Mouse (Mus musculus) stomach, postnatal 0 days (tissue): ENCODE data around the gene Ctr9. TPM values are rescaled to one million over a fixed set of nuclear protein-coding genes. Genes with fewer than 3 reads are reported as not detected.
A peak's percentile ranks its signal among the peaks of the same experiment; 100 is the strongest.

Source experiments
- ATAC-seq: fragments of 200-750 bp; cut with Nextera tagmentation; 2 replicates; pipeline ENCODE4 v1.8.0; 2017; ENCODE audit not compliant: low FRiP score, low TSS enrichment
- DNase-seq: peaks from one replicate; pipeline ENCODE4 v3.0.0-alpha.2; 2016; ENCODE audit warnings: low spot score
- H3K27ac ChIP-seq: fragments of 300-500 bp; sonication (generic); replicated peaks from 2 replicates; pipeline ENCODE4 v1.5.1; 2014; ENCODE audit warnings: mild to moderate bottlenecking, control low read depth
- H3K27me3 ChIP-seq: fragments of 300-500 bp; sonication (generic); 2 replicates; pipeline ENCODE4 v1.6.1; 2014; ENCODE audit warnings: low read length; ENCODE audit not compliant: control insufficient read depth, insufficient read depth
- H3K36me3 ChIP-seq: fragments of 300-500 bp; sonication (generic); 2 replicates; pipeline ENCODE4 v1.6.1; 2014; ENCODE audit warnings: low read length, mixed read lengths; ENCODE audit not compliant: control insufficient read depth, insufficient read depth
- H3K4me1 ChIP-seq: fragments of 300-500 bp; sonication (generic); replicated peaks from 2 replicates; pipeline ENCODE4 v1.6.1; 2014; ENCODE audit warnings: antibody characterized with exemption; ENCODE audit not compliant: control insufficient read depth, insufficient read depth
- H3K4me2 ChIP-seq: fragments of 300-500 bp; sonication (generic); replicated peaks from 2 replicates; pipeline ENCODE4 v1.6.1; 2014; ENCODE audit warnings: low read depth, mild to moderate bottlenecking, control low read depth, moderate library complexity
- H3K4me3 ChIP-seq: fragments of 300-500 bp; sonication (generic); 2 replicates; pipeline ENCODE4 v1.5.1; 2014; ENCODE audit warnings: low read depth, low read length, control low read depth
- H3K9ac ChIP-seq: fragments of 300-500 bp; sonication (generic); 2 replicates; pipeline ENCODE4 v1.6.1; 2014; ENCODE audit warnings: mild to moderate bottlenecking, low read length, control low read depth, mixed read lengths
- H3K9me3 ChIP-seq: fragments of 300-500 bp; sonication (generic); 2 replicates; pipeline ENCODE4 v1.6.1; 2016; ENCODE audit warnings: low read length; ENCODE audit not compliant: control insufficient read depth
- CTCF ChIP-seq: IDR thresholded peaks from 2 replicates; pipeline ENCODE4 v1.5.1; 2016; ENCODE audit warnings: antibody characterized with exemption, low read depth, mild to moderate bottlenecking, moderate library complexity
- EP300 ChIP-seq: optimal IDR thresholded peaks from 2 replicates; pipeline ENCODE3; 2016; ENCODE audit warnings: antibody characterized with exemption
- WGBS: fragments of 180-500 bp; shearing (Covaris S2); extraction: QIAGEN DNeasy Blood & Tissue Kit; methylation state at CpG from one replicate; pipeline ENCODE4 v1.1.7; 2014; 5-methylcytosine and 5-hydroxymethylcytosine counted together
- polyA plus RNA-seq: library from polyadenylated mRNA; unstranded; fragments of >200 nt; fragmentation: Nextera tagmentation; extraction: Ambion mirVana; gene quantifications from 2 replicates; pipeline ENCODE4 v1.2.1, GENCODE M21; 2015

Ctr9 gene
- polyA plus RNA-seq, 1 experiment from 2014 or later: 26.4 TPM

DNA sequence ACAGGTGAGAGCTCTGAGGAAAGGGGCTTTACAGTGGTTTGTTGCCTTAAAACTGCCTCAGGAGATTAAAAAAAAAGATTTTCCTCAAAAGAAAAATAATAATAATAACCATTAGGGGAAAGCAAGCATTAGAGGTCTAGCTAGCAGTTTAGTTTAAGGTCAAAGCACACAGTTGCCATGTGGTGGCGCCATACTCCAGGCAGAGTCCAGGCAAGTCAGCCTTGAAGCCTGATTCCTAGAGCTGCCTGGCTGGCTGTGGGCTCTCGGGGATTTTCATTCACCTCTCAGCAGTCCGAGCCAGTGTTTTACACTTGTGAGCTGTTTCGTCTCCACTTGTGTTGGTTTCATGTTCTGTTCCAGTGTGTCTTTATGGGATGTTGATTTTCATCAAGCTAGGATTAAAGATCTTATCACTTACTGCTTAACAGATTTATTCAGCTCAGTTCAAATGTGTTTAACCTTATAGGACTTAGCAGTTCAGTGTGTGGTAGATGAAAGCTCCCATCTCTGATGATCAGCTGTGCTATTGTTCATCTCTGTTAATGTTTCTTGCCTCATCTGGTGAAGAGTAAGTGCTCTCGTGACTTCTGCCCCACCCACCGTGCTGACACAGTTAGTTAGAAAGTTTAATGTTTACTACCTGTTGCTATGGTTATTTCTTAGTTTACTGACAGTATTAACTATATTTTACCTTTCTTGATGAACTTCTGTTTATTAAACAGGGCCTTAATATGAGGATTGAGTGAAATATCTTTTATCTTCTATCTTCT lies 21.1 kb downstream of the Ctr9 start:
- no peak overlapping the region for H3K4me2 ChIP-seq
- no peak overlapping the region for H3K27ac ChIP-seq
- peaks cover 24% of the 10 kb centered on the region for H3K36me3 ChIP-seq
- ATAC-seq (peak; percentile 71; the same call in 1 of the 2 replicates), DNase-seq (peak; percentile 79)
- no peak overlapping the region for H3K9ac ChIP-seq
- H3K4me1 ChIP-seq: no peaks in the 10 kb centered on the region
- TF ChIP-seq EP300 (no peak), CTCF (peak; percentile 87)
- H3K27me3 ChIP-seq: no peaks in the 10 kb centered on the region
- no peak overlapping the region for H3K4me3 ChIP-seq
- H3K9me3 ChIP-seq: no peaks in the 10 kb centered on the region
- WGBS: 48% methylated on average over 6 of the region's 6 CpGs

DNA sequence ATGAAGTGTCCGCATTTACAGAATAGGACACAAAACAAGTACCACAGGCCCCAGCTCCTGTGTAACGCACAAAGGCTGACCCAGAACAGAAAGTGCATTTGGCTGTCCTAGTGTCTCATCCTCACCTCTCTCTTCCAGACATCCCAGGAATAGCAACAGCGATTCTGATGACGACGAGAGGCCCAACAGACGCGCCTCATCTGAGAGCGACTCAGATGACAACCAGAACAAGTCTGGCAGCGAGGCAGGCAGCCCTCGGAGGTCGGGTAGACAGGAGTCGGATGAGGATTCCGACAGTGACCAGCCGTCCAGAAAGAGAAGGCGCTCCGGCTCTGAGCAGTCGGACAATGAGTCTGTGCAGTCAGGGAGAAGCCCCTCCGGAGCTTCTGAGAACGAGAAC lies 26.5 kb downstream of the Ctr9 start:
- 92% methylated on average over 19 of the region's 19 CpGs for WGBS
- ATAC-seq (no peak), DNase-seq (no peak)
- Histone ChIP-seq H3K4me1 (no peaks in the 10 kb centered on the region), H3K4me3 (no peak overlapping the region), H3K4me2 (no peak overlapping the region), H3K27me3 (no peaks in the 10 kb centered on the region), H3K9me3 (no peaks in the 10 kb centered on the region), H3K27ac (no peak overlapping the region), H3K9ac (no peak overlapping the region), H3K36me3 (peaks cover 21% of the 10 kb centered on the region)
- TF ChIP-seq EP300 (no peak), CTCF (no peak)

DNA sequence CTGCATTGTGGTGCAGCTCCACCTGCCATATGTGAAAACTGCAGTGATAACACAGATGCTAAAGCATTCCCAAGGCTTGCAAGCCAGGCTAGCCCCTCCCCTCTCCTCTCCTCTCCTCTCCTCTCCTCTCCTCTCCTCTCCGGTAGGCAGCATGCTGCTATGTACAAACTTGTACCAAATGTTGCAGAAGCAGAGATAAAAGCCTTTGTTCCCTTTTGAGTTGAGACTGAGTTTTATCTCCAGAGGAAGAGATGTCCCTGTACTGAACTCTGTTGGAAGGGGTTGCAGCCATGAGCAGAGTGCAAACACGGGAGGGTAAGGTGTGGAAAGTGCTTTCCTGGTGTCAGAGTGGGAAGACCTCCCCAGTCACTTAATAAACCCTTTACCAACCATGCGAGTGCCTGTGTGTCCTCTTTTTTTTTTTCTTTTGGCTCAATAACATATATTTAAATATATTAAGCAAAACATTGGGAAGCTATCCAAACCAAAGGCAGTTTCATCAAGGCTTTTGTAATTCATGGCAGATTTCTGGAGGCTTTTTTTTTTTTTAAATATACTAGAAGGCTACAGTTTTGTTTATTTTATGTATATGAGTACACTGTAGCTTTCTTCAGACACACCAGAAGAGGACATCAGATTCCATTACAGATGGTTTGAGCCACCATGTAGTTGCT lies 27.4 kb downstream of the Ctr9 start:
- no peak overlapping the region for H3K27ac ChIP-seq
- peaks cover 21% of the 10 kb centered on the region for H3K36me3 ChIP-seq
- no peak overlapping the region for H3K4me3 ChIP-seq
- H3K9me3 ChIP-seq: no peaks in the 10 kb centered on the region
- DNase-seq (no peak), ATAC-seq (no peak)
- H3K4me2 ChIP-seq: no peak overlapping the region
- no peak overlapping the region for H3K9ac ChIP-seq
- no peaks in the 10 kb centered on the region for H3K4me1 ChIP-seq
- TF ChIP-seq CTCF (no peak), EP300 (no peak)
- H3K27me3 ChIP-seq: no peaks in the 10 kb centered on the region
- WGBS: 65% methylated on average over 3 of the region's 3 CpGs

GRCm38 (mm10) chr7:111059527-111059926 lies 30.8 kb downstream of the Ctr9 start:
- ATAC-seq (no peak), DNase-seq (no peak)
- 74% methylated on average over 5 of the region's 5 CpGs for WGBS
- H3K4me2 ChIP-seq: no peak overlapping the region
- H3K9me3 ChIP-seq: no peaks in the 10 kb centered on the region
- H3K9ac ChIP-seq: no peak overlapping the region
- H3K4me1 ChIP-seq: no peaks in the 10 kb centered on the region
- no peak overlapping the region for H3K27ac ChIP-seq
- TF ChIP-seq EP300: no peak
- no peak for TF ChIP-seq CTCF
- H3K36me3 ChIP-seq: peaks cover 12% of the 10 kb centered on the region
- no peaks in the 10 kb centered on the region for H3K27me3 ChIP-seq
- H3K4me3 ChIP-seq: no peak overlapping the region

DNA sequence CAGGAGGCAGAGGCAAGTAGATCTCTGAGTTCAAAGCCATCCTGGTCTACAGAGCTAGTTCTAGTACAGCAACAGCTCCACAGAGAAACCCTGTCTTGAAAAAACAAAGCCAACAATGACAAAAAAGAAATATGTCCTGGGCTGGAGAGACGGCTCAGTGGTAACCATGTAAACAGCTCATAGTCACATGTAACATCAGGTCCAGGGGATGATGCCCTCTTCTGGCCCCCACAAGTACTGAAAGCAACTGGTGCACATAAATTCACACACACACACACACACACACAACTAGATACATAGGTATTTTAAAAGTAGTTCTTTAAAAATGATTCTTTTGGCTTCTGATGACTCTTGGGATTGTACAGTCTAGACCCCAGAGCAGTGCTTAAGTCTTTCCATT lies 34.2 kb downstream of the Ctr9 start:
- Histone ChIP-seq H3K36me3 (peaks cover 3% of the 10 kb centered on the region; the same call in 1 of the 2 replicates), H3K4me1 (no peaks in the 10 kb centered on the region), H3K4me2 (no peak overlapping the region), H3K27ac (no peak overlapping the region), H3K4me3 (no peak overlapping the region), H3K9me3 (no peaks in the 10 kb centered on the region; the same call in 1 of the 2 replicates), H3K27me3 (no peaks in the 10 kb centered on the region), H3K9ac (no peak overlapping the region)
- WGBS: 91% methylated on average over 1 of the region's 1 CpGs
- TF ChIP-seq EP300 (no peak), CTCF (no peak)
- ATAC-seq: no peak
- DNase-seq: no peak

GRCm38 (mm10) chr7:111068181-111068580 lies 39.4 kb downstream of the Ctr9 start:
- 0 out of 2 replicates have a peak, but pooled peaks have one; percentile 30 for ATAC-seq
- peaks cover 27% of the 10 kb centered on the region for H3K36me3 ChIP-seq
- DNase-seq: no peak
- H3K9ac ChIP-seq: no peak overlapping the region
- no peaks in the 10 kb centered on the region for H3K27me3 ChIP-seq
- H3K27ac ChIP-seq: no peak overlapping the region
- TF ChIP-seq CTCF (no peak), EP300 (no peak)
- no peaks in the 10 kb centered on the region for H3K4me1 ChIP-seq
- no peak overlapping the region for H3K4me2 ChIP-seq
- no peak overlapping the region for H3K4me3 ChIP-seq
- no peaks in the 10 kb centered on the region; the same call in 1 of the 2 replicates for H3K9me3 ChIP-seq
- WGBS: 93% methylated on average over 3 of the region's 3 CpGs
